Mouse (Mus musculus): Measurements from ENCODE around the gene Mylk4.

The Mylk4 gene

DNA sequence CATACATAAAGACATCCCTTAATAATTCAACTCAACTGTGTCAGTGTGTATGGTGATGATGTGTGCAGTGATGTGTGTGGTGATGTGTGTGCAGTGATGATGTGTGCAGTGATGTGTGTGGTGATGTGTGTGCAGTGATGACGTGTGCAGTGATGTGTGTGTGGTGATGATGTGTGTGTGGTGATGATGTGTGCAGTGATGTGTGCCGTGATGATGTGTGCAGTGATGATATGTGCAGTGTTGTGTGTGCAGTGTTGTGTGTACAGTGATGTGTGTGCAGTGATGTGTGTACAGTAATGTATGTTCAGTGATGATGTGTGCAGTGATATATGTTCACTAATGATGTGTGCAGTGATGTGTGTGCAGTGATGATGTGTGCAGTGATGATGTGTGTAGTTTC lies 75.9 kb downstream of the Mylk4 start:
- DNase-seq (ENCODE audit: low read depth, low spot score), result no peak

DNA sequence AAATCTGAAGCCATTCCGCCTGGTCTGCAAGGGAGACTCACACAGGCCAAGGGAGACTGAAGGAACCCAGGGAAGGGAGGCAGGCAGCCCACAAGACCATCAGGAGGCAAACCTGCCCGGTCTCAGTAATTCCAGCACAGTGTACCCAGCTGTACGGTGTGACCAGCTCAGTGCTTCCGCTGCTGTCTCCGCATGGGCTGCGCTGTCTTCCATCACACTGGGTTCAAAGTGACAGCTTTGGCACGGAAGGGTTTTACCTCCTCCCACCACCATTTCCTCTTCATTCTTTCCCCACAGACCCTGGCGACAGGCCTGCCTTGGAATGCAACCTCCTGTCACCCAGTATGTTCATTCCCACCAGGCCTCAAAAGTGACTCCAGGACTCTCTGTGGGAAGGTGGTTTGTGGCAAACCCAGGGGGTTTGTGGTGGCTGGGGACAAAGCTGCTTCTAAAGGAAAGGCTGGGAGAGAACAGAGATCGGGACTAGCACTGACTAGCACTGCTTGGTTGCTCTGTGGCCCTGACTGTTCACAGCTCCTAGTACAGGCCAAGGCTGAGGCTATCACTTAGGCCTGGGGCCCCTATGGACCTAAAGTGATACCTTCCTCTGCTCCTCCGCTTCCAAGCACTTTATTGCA lies 77.0 kb downstream of the Mylk4 start:
- no peak for DNase-seq (ENCODE audit: low read depth, low spot score)

DNA sequence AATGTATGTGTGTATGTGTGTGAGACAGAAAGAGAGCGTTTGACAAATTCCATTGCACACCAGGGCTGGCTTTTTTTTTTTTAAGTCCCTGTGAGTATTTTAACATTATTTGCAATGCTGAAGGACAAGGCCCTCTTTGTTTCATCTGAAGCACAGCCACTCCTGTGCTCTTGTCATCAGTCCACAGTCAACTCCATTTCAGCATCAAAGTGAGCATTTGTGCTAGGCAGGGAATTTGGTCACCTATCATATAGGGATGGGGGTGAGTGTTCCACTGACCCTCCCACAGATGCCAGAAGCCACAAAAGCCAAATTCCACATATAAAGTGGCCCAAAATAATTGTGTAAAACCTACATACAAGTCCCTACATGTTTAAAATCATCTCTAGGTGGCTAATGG lies 78.4 kb downstream of the Mylk4 start:
- no peak for DNase-seq (ENCODE audit: low read depth, low spot score)

DNA sequence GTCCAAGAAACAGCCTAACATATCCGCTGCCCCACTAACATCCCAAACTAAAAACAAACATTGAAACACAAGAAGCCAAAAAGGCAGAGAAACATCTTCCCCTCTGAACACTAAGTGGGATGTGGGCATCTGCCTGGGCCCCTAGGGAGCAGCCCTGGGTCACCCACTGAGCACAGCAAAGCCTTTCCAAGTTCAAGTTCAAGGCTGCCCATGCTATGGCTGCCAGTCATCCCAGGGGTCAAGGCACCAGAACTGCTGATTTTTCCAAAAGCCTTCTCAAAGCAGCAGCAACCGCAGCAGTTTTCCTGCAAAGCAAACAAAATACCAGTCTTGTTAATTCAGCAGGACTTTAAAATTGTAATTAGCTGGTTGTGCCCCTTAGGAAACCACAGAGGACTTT lies 78.8 kb downstream of the Mylk4 start:
- DNase-seq (ENCODE audit: low read depth, low spot score), result no peak

DNA sequence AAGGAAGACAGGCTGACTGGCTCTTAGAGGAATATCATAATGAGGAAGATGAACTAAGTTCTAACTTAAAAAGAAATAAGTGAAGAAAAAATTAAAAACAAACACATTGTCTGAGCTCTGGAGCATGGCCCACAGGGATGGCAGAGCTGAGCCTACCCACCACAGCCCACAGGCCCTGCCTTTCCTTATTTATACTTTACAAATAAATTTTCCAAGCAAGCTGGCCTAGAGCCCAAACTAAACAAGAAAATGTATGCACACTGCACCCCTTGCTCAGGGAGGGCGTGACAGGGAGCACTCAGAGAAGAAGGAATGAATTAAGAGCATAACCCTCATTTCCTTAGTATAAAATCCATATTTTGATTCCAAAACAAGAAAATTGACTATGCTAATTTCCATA lies 82.2 kb downstream of the Mylk4 start:
- no peak for DNase-seq (ENCODE audit: low read depth, low spot score)

DNA sequence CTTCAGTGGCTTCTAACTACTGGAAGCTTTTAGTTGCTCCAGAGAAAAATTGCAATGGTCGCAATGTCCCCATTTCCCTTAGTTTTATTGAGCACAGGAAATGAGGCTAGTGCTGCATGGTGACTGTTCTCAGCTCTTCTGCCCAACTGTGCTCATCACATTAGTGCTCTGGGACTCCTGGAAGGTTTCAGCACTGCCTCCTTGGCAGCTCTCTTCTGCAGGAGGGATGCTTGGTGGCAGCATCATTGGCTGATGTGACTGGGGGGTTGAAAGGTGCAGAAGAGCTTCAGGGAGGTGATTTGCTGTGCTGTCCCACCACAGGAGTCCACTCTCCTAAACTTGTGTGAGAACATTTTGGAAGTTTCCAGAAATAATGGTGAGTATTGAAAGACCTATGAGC lies 84.4 kb downstream of the Mylk4 start:
- no peak for DNase-seq (ENCODE audit: low read depth, low spot score)

DNA sequence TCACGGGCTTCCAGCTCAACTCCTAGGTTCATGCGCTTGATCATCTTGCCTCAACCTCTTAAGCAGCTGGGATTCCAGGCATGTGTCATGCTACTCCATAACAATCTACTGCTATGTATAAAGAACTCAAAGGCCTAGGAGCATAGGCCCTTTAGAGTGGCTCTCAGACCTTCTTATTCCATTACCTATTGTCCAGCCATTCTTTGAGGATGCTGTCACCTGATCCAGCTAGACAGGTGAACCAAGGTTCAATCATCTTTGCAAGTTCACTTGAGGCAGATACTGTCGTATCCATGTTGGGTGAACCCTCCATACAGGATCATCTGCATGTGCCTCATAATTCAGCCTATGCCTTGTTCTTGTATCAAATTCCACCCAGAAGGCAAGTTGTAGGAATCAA lies 84.8 kb downstream of the Mylk4 start:
- DNase-seq (ENCODE audit: low read depth, low spot score), result no peak

DNA sequence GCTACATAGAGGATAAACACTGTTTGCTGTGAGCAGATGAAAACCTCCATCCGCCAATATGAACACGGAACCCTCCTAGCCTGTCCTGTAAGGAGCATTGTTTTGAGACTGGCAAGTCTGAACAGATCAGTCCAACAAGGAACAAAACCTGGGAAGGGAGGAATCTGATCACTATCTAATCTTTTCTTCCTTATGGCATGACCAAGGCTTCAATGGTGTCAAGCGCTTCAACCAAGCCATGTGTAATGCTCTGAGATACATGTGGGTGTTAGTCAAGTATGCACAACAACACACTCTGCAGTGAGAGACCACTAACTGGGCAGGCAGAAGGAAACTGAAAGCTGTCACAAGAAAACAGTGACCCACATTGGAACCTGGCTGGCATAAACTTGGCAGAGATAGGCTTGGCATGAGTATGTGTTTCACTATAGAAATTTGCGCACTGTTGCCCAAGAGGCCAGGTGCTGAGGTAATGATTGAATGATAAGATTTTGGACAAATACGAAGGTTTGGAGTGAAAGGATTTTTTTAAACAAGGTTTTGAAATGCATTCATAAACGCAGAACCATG lies 89.8 kb downstream of the Mylk4 start:
- no peak for DNase-seq (ENCODE audit: low read depth, low spot score)

DNA sequence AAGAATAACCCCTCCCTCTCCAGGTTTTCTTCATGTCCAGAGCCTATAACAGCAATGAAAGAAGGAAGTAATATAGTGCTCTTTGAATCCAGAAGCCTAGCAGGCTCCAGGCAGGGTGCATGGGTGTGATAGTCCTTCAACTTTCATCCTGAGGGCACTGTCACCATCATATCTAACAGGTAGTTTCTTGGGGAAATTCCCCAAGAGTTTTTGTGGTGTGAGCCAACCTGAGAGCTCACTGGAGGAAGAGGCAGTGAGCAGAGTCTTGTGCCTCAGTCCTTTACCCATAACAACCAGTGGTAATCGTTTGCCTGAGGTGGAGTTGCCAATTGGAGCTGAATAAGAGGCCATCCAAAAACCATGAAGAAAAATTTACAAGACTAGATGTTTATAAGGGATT lies 91.2 kb downstream of the Mylk4 start:
- DNase-seq (ENCODE audit: low read depth, low spot score), result no peak

DNA sequence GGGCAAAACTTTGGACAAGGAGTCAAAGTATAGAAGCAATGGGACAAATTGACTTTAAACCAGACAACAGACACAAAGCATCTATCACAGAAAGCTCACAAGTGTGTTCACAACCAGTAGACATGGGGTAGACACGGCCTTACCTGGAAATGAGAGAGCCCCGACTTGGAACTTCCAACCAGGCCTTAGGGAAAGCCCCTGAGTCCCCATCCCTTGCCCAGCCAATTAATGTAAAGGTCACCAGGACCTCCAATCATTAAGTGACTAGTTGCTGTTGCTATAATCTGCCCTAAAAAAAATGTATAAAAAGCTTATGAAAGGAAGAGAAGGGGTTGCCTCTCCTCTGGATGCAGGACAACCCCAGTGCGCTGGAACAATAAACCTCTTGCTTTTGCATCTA lies 93.5 kb downstream of the Mylk4 start:
- no peak for DNase-seq (ENCODE audit: low read depth, low spot score)

DNA sequence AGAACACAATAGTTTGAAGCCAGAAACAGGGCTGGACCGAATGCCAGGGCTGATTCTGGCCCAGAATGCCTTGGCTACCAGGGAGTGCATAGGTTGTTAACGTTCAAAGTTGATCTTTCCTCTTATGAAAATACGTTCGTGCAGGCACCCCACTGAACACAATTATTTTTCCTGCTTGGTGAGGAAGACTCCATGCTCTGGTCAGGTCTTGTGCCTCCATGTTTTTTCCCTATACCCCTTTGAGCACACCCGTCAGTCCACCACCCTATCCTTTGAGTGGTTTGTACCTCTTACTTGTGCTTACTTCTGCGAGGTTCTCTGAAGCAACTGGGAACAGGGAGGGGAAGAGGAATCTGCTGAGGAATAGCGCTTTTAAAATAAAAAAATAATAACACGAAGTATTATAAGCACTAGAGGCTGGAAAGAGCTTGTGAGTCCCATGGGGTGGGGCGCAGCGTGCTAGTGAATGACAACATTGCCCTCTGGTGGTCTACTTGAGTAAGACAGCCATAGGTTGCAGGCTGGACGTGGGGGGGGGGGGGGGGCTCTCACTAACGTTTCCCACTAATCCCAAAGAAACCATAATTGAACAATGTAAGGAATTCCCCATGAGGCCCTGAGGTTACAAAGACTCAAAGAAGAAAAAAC lies 102.8 kb downstream of the Mylk4 start:
- DNase-seq (ENCODE audit: low read depth, low spot score), result peak; percentile 16

DNA sequence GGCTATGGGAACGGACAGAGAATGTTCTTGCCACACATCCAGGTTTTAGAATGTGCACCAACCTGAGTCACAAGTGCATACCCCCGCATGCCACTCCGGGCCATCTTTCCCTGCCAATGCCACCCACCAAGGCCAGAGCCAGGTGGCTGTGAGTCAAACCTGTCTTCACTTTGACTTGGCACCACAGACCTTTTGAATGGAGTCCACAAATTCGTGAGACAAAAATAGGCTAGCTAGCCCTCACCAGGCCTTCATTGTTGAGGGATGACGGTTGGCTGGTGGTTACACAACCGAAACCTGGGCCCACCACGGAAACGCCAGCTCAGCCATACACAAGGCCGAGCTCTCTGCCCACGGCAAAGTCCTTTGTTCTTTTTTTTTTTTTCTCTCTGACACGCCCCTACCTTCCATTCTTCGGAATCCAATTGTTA lies 103.6 kb downstream of the Mylk4 start:
- no peak for DNase-seq (ENCODE audit: low read depth, low spot score)

DNA sequence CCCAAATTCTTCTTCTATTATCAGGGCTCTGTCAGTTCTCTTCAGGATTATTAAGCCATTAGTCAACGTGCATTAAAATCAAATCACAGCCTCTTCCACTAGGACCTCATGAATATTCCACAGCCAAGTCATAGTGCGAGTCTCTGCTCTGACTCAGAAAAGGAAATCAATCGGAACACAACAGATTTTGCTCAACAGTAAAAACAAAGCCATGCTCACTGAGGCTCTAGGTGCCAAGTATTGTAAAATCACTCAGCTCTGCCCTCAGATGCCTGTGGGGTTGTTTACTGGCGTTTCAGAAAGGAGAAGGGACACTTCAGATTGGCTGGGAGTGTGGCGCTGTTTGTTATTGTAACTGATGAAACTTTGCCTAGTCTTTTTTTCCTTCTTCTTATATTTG lies 104.8 kb downstream of the Mylk4 start:
- DNase-seq (ENCODE audit: low read depth, low spot score), result no peak

DNA sequence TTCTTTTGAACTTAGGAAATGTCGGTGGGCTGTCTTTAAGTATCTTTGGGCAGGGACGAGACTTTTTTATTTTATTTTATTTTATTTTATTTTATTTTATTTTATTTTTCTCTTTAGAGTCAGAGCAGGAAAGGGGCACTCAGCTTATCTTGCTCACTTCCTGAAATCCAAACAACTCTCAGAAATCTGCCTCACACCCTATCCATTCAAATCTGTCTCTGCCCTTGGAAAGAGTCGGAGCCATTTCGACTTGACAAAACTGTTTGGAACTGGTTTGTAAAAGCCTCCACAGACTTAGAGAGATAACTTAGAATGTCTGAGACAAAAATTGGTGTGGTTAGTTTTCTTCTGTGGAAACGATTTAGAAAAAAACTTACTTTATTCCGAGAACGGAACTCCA lies 113.0 kb downstream of the Mylk4 start:
- DNase-seq (ENCODE audit: low read depth, low spot score), result no peak

DNA sequence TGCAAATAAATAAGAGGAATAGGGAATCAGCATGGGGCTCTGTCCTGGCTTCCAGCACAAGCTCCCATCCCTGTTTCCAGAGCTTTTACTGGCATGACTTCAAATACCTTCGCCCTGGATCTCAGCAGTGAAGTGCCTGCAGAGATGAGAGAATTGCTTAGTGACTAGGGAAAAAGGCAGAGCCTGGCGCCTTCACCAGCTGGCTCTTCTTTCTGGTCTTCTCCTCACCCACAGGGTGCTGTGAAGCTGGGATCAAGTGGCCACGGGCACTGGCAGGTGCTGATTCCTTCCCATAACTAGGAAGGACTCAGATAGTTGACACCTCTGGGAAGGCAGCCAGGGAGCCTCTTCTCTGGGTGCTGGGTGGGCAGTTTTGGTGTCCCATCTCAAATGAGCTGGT lies 115.5 kb downstream of the Mylk4 start:
- DNase-seq (ENCODE audit: low read depth, low spot score), result no peak

DNA sequence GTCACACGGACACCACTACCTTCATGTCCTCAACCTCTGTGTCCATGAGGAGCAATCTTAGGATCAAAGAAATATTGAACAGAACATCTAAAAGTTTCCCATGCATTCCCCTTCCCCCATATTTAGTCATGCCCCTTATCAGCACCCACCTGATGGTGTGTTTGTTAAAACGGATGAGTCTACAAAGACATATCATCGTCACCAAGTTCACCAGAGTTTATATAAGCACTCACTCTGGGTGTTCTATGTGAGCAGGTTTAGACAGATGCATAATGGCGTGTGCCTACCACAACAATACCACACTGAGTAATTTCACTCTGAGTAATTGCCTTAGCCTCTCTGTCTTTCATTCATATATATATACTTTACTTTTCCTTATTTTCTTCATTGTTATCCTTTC lies 116.4 kb downstream of the Mylk4 start:
- DNase-seq (ENCODE audit: low read depth, low spot score), result no peak

DNA sequence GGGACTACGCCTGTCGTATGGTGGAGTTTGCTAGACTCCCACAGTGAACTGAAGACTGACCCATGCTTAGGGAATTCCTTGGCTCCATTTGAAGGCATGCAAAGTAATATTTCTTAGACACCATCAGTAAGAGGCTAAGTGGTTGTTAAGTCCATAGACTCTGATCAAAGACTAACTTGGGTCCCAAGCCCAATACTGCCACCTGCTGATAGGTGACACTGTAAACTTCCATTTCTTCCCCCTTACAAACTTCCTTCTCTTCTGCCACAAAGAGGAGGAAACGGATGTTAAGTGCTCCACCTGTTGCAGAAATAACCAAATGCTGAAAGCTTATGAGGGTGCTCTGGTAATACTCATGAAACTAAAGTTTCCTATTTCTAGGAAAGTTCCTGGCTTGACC lies 121.7 kb downstream of the Mylk4 start:
- no peak for DNase-seq (ENCODE audit: low read depth, low spot score)

DNA sequence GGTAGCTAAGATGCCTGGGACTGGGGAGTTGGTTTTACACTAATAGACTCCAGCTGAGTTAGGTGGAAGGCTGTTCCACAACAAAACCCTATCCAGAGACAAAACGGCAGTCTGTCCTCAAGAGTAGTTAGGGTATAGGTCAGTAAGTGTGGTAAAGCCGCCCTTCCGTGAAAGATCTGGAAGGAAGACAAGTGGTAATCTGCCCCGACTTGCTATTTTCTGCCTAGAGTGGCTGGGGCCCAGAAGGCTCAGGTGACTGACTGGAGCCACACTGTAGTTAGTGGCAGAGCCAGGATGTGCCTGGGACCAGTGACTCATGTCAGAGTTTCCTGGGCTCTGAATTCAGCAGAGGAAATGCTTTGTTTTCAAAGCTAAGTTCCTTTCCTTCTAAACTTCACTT lies 123.5 kb downstream of the Mylk4 start:
- DNase-seq (ENCODE audit: low read depth, low spot score), result no peak

DNA sequence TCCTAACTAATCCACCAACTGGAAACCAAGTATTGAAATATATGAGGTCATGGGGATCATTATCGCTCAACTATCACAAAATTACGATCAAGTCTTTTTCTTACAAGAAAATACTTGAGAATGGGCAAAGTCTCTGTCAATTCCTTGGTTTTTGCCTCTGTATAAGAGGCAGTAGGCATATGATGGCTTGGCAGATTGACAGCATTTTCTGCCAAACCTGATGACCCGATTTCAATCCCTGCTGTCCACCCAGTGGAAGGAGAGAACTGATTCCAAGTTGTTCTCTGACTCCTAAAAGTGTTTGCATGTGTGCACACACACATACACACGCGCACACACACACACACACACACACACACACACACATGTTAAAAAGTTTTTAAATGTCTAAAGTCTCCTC lies 124.5 kb downstream of the Mylk4 start:
- DNase-seq (ENCODE audit: low read depth, low spot score), result no peak

DNA sequence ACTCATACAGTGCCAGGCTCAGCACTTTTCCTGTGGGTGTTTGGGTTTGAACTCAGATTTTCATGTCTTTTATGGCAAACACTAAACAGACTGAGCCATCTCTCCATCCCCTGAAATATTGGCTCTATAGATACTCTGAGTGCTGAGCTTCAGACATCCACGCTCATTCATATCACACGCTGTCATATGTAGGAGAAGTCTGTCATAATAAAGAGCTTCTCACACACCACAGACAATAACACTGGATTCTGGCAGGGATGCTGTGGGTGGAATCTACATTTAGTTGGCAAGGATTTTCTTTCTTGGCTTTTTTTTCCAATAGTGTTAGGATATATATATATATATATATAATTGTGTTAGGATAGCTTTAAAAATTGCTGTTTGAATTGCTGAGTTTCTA lies 126.2 kb downstream of the Mylk4 start:
- no peak for DNase-seq (ENCODE audit: low read depth, low spot score)
